Mouse (Mus musculus) limb, embryonic 14.5 days (tissue): ENCODE measurements around the gene Epb41l1. TPM values are rescaled to one million over a fixed set of nuclear protein-coding genes. Genes with fewer than 3 reads are reported as not detected.

Experiments
- ATAC-seq: fragments of 200-750 bp; cut with Nextera tagmentation; 2 replicates; pipeline ENCODE4 v1.8.0; 2017; ENCODE audit warnings: low read depth, moderate number of reproducible peaks, moderate TSS enrichment; ENCODE audit not compliant: low FRiP score
- DNase-seq: peaks from one replicate; pipeline ENCODE4 v3.0.0-alpha.2; 2015; ENCODE audit warnings: low spot score
- H3K27ac ChIP-seq: fragments of 300-500 bp; sonication (generic); replicated peaks from 2 replicates; pipeline ENCODE4 v1.5.1; 2014; ENCODE audit warnings: low read depth, mild to moderate bottlenecking, low read length, moderate library complexity, mixed read lengths
- H3K27me3 ChIP-seq: fragments of 300-500 bp; sonication (generic); 2 replicates; pipeline ENCODE4 v1.6.1; 2014; ENCODE audit warnings: low read length, mixed read lengths; ENCODE audit not compliant: control insufficient read depth, insufficient read depth
- H3K36me3 ChIP-seq: fragments of 300-500 bp; sonication (generic); 2 replicates; pipeline ENCODE4 v1.6.1; 2014; ENCODE audit warnings: mild to moderate bottlenecking, low read length, moderate library complexity, mixed read lengths; ENCODE audit not compliant: control insufficient read depth, insufficient read depth
- H3K4me1 ChIP-seq: fragments of 300-500 bp; sonication (generic); 2 replicates; pipeline ENCODE4 v1.6.1; 2014; ENCODE audit warnings: antibody characterized with exemption, low read length, mixed read lengths; ENCODE audit not compliant: control insufficient read depth, insufficient read depth
- H3K4me2 ChIP-seq: fragments of 300-500 bp; sonication (generic); replicated peaks from 2 replicates; pipeline ENCODE4 v1.6.1; 2014; ENCODE audit warnings: low read depth, mild to moderate bottlenecking, low read length, moderate library complexity; ENCODE audit not compliant: severe bottlenecking
- H3K4me3 ChIP-seq: fragments of 300-500 bp; sonication (generic); replicated peaks from 2 replicates; pipeline ENCODE4 v1.5.1; 2014; ENCODE audit warnings: low read length
- H3K9ac ChIP-seq: fragments of 300-500 bp; sonication (generic); 2 replicates; pipeline ENCODE4 v1.6.1; 2014; ENCODE audit warnings: mild to moderate bottlenecking, low read depth, low read length, moderate library complexity; ENCODE audit not compliant: severe bottlenecking
- H3K9me3 ChIP-seq: fragments of 300-500 bp; sonication (generic); 2 replicates; pipeline ENCODE4 v1.6.1; 2016; ENCODE audit warnings: low read length; ENCODE audit not compliant: control insufficient read depth
- POLR2A ChIP-seq: fragments of 200-500 bp; IDR thresholded peaks from 2 replicates; pipeline ENCODE4 v1.8.0; 2012; ENCODE audit warnings: inconsistent platforms, mild to moderate bottlenecking, moderate library complexity, borderline replicate concordance; ENCODE audit not compliant: insufficient read depth, insufficient read length; ENCODE audit errors: extremely low read depth
- WGBS: fragments of 180-500 bp; shearing (Covaris S2); extraction: QIAGEN DNeasy Blood & Tissue Kit; methylation state at CpG from one replicate; pipeline ENCODE4 v1.1.7; 2014; 5-methylcytosine and 5-hydroxymethylcytosine counted together
- polyA plus RNA-seq, 2 experiments: library from polyadenylated mRNA; depleted of rRNA in 1 of 2; stranded (reverse) in 1 of 2; unstranded in 1 of 2; fragments of >200 nt; fragmentation: Nextera tagmentation in 1 of 2; extraction: Ambion mirVana in 1 of 2; gene quantifications; 2 replicates each; pipeline versions ENCODE4 v1.2.1 to v1.2.3; 2012 to 2014

Epb41l1 gene
- polyA plus RNA-seq, 2 experiments: 5.0 to 37.0 TPM

DNA sequence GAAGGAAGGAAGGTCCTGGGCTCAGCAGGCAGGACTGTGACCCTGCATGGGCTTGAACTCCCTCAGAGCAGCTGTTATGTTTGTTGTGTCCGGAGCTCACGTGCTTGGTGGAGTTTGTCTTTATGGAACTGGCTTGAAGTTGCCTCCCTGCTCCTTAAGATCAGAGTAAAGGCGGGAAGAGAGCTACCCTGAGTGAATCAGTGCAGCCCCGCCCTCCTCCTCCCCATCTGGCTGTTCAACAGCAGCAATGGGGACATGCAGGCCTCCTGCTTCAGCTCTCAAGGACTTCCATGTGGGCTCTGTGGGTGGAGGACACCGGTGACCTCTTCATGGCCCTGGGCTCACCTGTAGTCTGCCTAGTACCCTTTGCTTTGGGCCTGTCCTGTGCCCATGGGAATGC is 71.1 kb downstream of the Epb41l1 start:
- ATAC-seq: no peak
- peaks cover 29% of the 10 kb centered on the region for H3K36me3 ChIP-seq
- WGBS: 68% methylated on average over 5 of the region's 5 CpGs
- no peak overlapping the region for H3K4me3 ChIP-seq
- no peak overlapping the region for H3K9ac ChIP-seq
- no peak for DNase-seq
- no peak overlapping the region for H3K4me2 ChIP-seq
- no peak overlapping the region for H3K27ac ChIP-seq
- H3K9me3 ChIP-seq: no peaks in the 10 kb centered on the region
- H3K4me1 ChIP-seq: no peaks in the 10 kb centered on the region
- no peaks in the 10 kb centered on the region for H3K27me3 ChIP-seq
- no peak for TF ChIP-seq POLR2A

DNA sequence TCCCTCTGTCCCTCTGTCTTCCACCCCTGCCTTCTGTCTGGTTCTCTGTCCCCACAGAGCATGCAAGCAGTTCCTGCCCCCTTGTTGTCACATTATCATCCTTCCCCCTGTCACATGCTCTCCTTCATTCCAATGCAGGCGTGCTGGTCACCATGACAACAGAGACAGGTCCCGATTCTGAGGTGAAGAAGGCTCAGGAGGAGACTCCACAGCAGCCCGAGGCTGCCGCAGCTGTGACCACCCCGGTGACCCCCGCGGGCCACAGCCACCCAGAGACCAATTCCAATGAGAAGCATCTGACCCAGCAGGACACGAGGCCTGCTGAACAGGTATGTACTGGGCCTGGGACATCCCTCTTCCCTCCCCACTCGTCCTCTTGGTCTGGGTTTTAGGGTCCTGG is 73.1 kb downstream of the Epb41l1 start:
- Histone ChIP-seq H3K4me3 (no peak overlapping the region), H3K27ac (no peak overlapping the region), H3K36me3 (peaks cover 39% of the 10 kb centered on the region), H3K27me3 (no peaks in the 10 kb centered on the region), H3K4me2 (no peak overlapping the region), H3K9ac (no peak overlapping the region), H3K9me3 (no peaks in the 10 kb centered on the region), H3K4me1 (no peaks in the 10 kb centered on the region)
- 43% methylated on average over 9 of the region's 9 CpGs for WGBS
- no peak for TF ChIP-seq POLR2A
- DNase-seq (no peak), ATAC-seq (no peak)

DNA sequence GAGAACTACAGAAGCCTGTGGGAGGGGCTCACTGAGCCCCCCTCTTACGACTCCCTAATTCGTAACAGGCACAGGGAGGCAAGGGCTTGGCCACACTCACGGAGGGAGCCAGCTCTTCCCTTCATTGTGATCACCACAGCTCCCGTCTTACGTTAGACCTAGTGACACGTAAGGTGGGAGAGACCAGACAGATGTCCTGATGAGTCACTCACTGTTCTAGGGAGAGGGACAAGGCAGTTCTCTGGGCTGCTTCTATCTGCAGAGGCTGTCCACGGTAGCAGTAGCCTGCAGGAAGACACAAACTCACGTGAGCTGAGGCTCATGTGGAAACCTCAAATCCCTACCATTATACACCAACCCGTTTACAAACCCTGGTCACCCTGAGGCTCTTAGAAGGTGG is 73.8 kb downstream of the Epb41l1 start:
- no peaks in the 10 kb centered on the region for H3K27me3 ChIP-seq
- WGBS: 63% methylated on average over 9 of the region's 9 CpGs
- peaks cover 45% of the 10 kb centered on the region for H3K36me3 ChIP-seq
- no peak for ATAC-seq
- H3K4me2 ChIP-seq: no peak overlapping the region
- TF ChIP-seq POLR2A: no peak
- no peak overlapping the region for H3K27ac ChIP-seq
- no peak overlapping the region for H3K4me3 ChIP-seq
- H3K9ac ChIP-seq: no peak overlapping the region
- no peaks in the 10 kb centered on the region for H3K9me3 ChIP-seq
- no peak for DNase-seq
- H3K4me1 ChIP-seq: no peaks in the 10 kb centered on the region

DNA sequence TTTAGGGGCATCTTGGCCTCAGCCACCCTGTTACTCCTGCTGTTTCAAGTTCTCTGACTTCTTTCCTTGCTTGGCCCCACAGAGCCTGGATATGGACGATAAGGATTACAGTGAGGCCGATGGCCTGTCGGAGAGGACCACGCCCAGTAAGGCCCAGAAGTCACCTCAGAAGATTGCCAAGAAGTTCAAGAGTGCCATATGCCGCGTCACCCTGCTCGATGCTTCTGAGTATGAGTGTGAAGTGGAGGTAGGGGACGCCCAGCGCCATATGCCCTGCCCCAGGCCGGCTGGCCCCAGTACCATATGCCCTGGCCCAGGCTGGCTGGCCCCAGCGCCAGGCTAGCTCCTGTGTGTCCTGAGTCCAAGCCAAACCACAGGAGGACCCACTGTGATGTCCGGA is 74.2 kb downstream of the Epb41l1 start:
- Histone ChIP-seq H3K9me3 (no peaks in the 10 kb centered on the region), H3K36me3 (peaks cover 47% of the 10 kb centered on the region), H3K4me3 (no peak overlapping the region), H3K27me3 (no peaks in the 10 kb centered on the region), H3K4me1 (no peaks in the 10 kb centered on the region), H3K27ac (no peak overlapping the region), H3K4me2 (no peak overlapping the region), H3K9ac (no peak overlapping the region)
- no peak for ATAC-seq
- WGBS: 94% methylated on average over 12 of the region's 12 CpGs
- no peak for TF ChIP-seq POLR2A
- no peak for DNase-seq

DNA sequence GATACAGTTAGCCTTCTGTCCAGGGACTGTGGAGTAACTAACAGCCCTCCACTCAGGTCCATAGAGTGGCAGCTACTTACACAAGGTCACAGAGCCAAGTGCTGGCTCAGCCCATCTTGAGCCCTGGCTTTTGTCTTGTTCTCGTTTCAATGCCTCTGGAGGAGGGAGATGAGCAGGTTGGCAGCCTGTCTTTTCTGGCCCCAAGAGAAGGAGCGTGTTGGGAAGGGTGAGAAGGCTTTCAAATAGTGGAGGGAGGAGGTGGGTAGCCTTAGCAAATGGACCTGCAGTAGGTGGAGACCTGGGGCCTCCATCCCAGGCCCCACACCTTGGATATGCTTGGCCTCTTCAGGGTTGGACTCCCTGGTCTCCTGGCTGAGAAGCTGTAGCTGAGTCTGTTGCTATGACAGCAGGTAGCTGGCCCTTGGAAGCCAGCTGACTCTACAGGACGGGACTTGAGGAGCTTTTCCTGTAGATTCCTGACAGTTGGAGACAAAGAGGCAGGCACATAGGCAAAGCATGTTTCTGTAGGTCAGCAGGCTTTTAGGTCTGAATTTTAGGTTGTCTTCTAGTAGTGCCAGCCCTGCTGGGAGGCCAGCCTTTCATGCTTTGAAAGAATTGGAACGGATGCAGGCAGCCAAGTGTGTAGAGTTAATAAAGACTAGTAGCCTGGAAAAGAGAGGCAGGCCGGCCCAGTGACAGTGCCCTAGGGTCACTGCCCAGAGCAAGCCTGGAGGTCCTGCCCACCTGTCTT is 76.3 kb downstream of the Epb41l1 start:
- TF ChIP-seq POLR2A: no peak
- Histone ChIP-seq H3K27ac (no peak overlapping the region), H3K4me3 (no peak overlapping the region), H3K9me3 (no peaks in the 10 kb centered on the region), H3K9ac (no peak overlapping the region), H3K36me3 (peaks cover 62% of the 10 kb centered on the region), H3K4me1 (no peaks in the 10 kb centered on the region), H3K4me2 (no peak overlapping the region), H3K27me3 (no peaks in the 10 kb centered on the region)
- WGBS: 77% methylated on average over 5 of the region's 5 CpGs
- DNase-seq (no peak), ATAC-seq (no peak)
